ENCODE assay signal across 7 mouse cellular contexts in genomic region chr19:6940396-6941351, GRCm38 (mm10). TPM values are rescaled to one million over a fixed set of nuclear protein-coding genes. Genes with fewer than 3 reads are reported as not detected.
A peak's percentile ranks its signal among the peaks of the same experiment; 100 is the strongest.
DNase-seq lines count a peak whose midpoint lies in the region; ATAC-seq and TF ChIP-seq lines count a peak whose summit lies in the region.

No protein-coding gene starts in this region.

- H3K27me3 ChIP-seq in testis, adult 2 months (ENCODE audit: control insufficient read depth, insufficient read depth, low read length): no peaks in the 10 kb centered on the region
- peaks cover 7% of the 10 kb centered on the region for H3K27me3 ChIP-seq in embryonic facial prominence, embryonic 12.5 days
- peaks cover 7% of the 10 kb centered on the region for H3K27me3 ChIP-seq in intestine, embryonic 14.5 days (replicated peaks; ENCODE audit: control insufficient read depth, insufficient read depth, low read length)
- H3K27me3 ChIP-seq in midbrain, postnatal 0 days (ENCODE audit: insufficient read depth, low read length): peaks cover 3% of the 10 kb centered on the region; the same call in 1 of the 2 replicates

- peaks cover 18% of the 10 kb centered on the region for H3K4me1 ChIP-seq in testis, adult 2 months (ENCODE audit: control insufficient read depth, insufficient read depth, low read length)
- peaks cover 16% of the 10 kb centered on the region for H3K4me1 ChIP-seq in embryonic facial prominence, embryonic 12.5 days
- H3K4me1 ChIP-seq in intestine, embryonic 14.5 days (replicated peaks; ENCODE audit: control insufficient read depth, insufficient read depth, low read length): peaks cover 12% of the 10 kb centered on the region
- H3K4me1 ChIP-seq in midbrain, postnatal 0 days (ENCODE audit: insufficient read depth, low read length): peaks cover 19% of the 10 kb centered on the region

- peak overlapping the region; percentile 95 for H3K4me2 ChIP-seq in embryonic facial prominence, embryonic 12.5 days (replicated peaks)
- peak overlapping the region; percentile 99 for H3K4me2 ChIP-seq in intestine, embryonic 14.5 days (ENCODE audit: low read length)
- peak overlapping the region; percentile 100 for H3K4me2 ChIP-seq in midbrain, postnatal 0 days (ENCODE audit: low read depth, low read length, poor library complexity, severe bottlenecking)

- peak overlapping the region; percentile 94 for H3K4me3 ChIP-seq in testis, adult 2 months (ENCODE audit: control insufficient read depth, low read depth, low read length)
- H3K4me3 ChIP-seq in embryonic facial prominence, embryonic 12.5 days: peak overlapping the region; percentile 69
- peak overlapping the region; percentile 77 for H3K4me3 ChIP-seq in intestine, embryonic 14.5 days (ENCODE audit: low read depth, low read length)
- peak overlapping the region; percentile 92 for H3K4me3 ChIP-seq in midbrain, postnatal 0 days (ENCODE audit: low read depth, low read length)

- no peak for TF ChIP-seq POLR2A in testis, adult 2 months (IDR thresholded peaks at IDR 0.05; ENCODE audit: control insufficient read depth, low read depth, low read length)

- no peaks in the 10 kb centered on the region for H3K36me3 ChIP-seq in testis, adult 2 months (ENCODE audit: control insufficient read depth, insufficient read depth, low read length)
- H3K36me3 ChIP-seq in embryonic facial prominence, embryonic 12.5 days: peaks cover 2% of the 10 kb centered on the region; the same call in 1 of the 2 replicates
- H3K36me3 ChIP-seq in intestine, embryonic 14.5 days (ENCODE audit: control insufficient read depth, insufficient read depth, low read length): peaks cover 3% of the 10 kb centered on the region; the same call in 1 of the 2 replicates
- peaks cover 8% of the 10 kb centered on the region for H3K36me3 ChIP-seq in midbrain, postnatal 0 days (ENCODE audit: insufficient read depth, low read length)

- H3K27ac ChIP-seq in testis, adult 2 months (ENCODE audit: control insufficient read depth, insufficient read depth, low read depth, low read length): peak overlapping the region; percentile 90
- no peak overlapping the region for H3K27ac ChIP-seq in embryonic facial prominence, embryonic 12.5 days
- no peak overlapping the region for H3K27ac ChIP-seq in intestine, embryonic 14.5 days (ENCODE audit: low read depth)
- H3K27ac ChIP-seq in midbrain, postnatal 0 days (ENCODE audit: low read depth, low read length): peak overlapping the region; percentile 95

- ATAC-seq in embryonic facial prominence, embryonic 12.5 days (ENCODE audit: insufficient number of reproducible peaks, insufficient read depth, low FRiP score, low TSS enrichment): no peak; the same call in 1 of the 2 replicates
- no peak for ATAC-seq in intestine, embryonic 14.5 days (replicated peaks; ENCODE audit: low FRiP score, low TSS enrichment, low read depth)
- ATAC-seq in midbrain, postnatal 0 days (ENCODE audit: low FRiP score): peak; percentile 12; the same call in 1 of the 2 replicates
- no peak for ATAC-seq in activated CD4-positive, CD25-positive, alpha-beta regulatory T cell, adult 4 months

- TF ChIP-seq CTCF in testis, adult 2 months (IDR thresholded peaks at IDR 0.05; ENCODE audit: control insufficient read depth, insufficient read depth, insufficient replicate concordance, low read depth, low read length): no peak
- TF ChIP-seq CTCF in midbrain, postnatal 0 days (IDR thresholded peaks at IDR 0.05): no peak

- WGBS in embryonic facial prominence, embryonic 12.5 days: 22% methylated on average over 27 of the region's 29 CpGs
- 22% methylated on average over 26 of the region's 29 CpGs for WGBS in intestine, embryonic 14.5 days
- WGBS in midbrain, postnatal 0 days: 27% methylated on average over 20 of the region's 29 CpGs

- H3K9me3 ChIP-seq in embryonic facial prominence, embryonic 12.5 days: no peaks in the 10 kb centered on the region
- H3K9me3 ChIP-seq in intestine, embryonic 14.5 days (ENCODE audit: control insufficient read depth, low read length): no peaks in the 10 kb centered on the region
- H3K9me3 ChIP-seq in midbrain, postnatal 0 days (ENCODE audit: low read length): no peaks in the 10 kb centered on the region

- peak overlapping the region; percentile 88 for H3K9ac ChIP-seq in embryonic facial prominence, embryonic 12.5 days
- H3K9ac ChIP-seq in intestine, embryonic 14.5 days (ENCODE audit: low read length): peak overlapping the region; percentile 71
- H3K9ac ChIP-seq in midbrain, postnatal 0 days (replicated peaks; ENCODE audit: low read length, poor library complexity, severe bottlenecking): peak overlapping the region; percentile 89

- DNase-seq in testis, postnatal 14 days (ENCODE audit: low spot score): no peak
- DNase-seq in intestine, embryonic 14.5 days (ENCODE audit: low spot score): no peak
- no peak for DNase-seq in midbrain, postnatal 0 days (ENCODE audit: low spot score)
- DNase-seq in adrenal gland, postnatal 25 days: no peak

RNA-seq across cellular contexts. Expression of gene Bad, which starts 1.0 kb away (rescaled TPM):
- polyA plus RNA-seq in testis, adult 2 months (2012; rRNA removed): 78.8 and 91.6 TPM in 2 replicates
- polyA plus RNA-seq in embryonic facial prominence, embryonic 12.5 days (2016; fragmentation: Nextera tagmentation; extraction: Ambion mirVana): 75.0 and 77.6 TPM in 2 replicates
- 58.1 and 63.5 TPM in 2 replicates for polyA plus RNA-seq in intestine, embryonic 14.5 days (2014; fragmentation: Nextera tagmentation; extraction: Ambion mirVana)
- total RNA-seq in midbrain, postnatal 0 days (2014; rRNA removed): 50.3 and 55.9 TPM in 2 replicates
- polyA plus RNA-seq in midbrain, postnatal 0 days (2015; fragmentation: Nextera tagmentation; extraction: Ambion mirVana): 91.6 and 104 TPM in 2 replicates
- 44.1 and 53.7 TPM in 2 replicates for total RNA-seq in adrenal gland, postnatal 25 days (2021)
- 10 to 100 TPM; 42.6 to 60.5 TPM for polyA plus RNA-seq in activated CD4-positive, CD25-positive, alpha-beta regulatory T cell, adult 4 months (2017; shearing (Covaris generic))

RNA-seq across cellular contexts. Expression of gene Gpr137, which starts 1.6 kb away (rescaled TPM):
- polyA plus RNA-seq in testis, adult 2 months (2012; rRNA removed): 205 and 212 TPM in 2 replicates
- 28.4 and 32.7 TPM in 2 replicates for polyA plus RNA-seq in embryonic facial prominence, embryonic 12.5 days (2016; fragmentation: Nextera tagmentation; extraction: Ambion mirVana)
- 20.2 and 21.8 TPM in 2 replicates for polyA plus RNA-seq in intestine, embryonic 14.5 days (2014; fragmentation: Nextera tagmentation; extraction: Ambion mirVana)
- total RNA-seq in midbrain, postnatal 0 days (2014; rRNA removed): 88.5 and 101 TPM in 2 replicates
- polyA plus RNA-seq in midbrain, postnatal 0 days (2015; fragmentation: Nextera tagmentation; extraction: Ambion mirVana): 77.6 and 78.8 TPM in 2 replicates
- 48.7 and 54.8 TPM in 2 replicates for total RNA-seq in adrenal gland, postnatal 25 days (2021)
- 10 to 100 TPM in 1 of 2 experiments, 1 to 10 TPM in 1; 9.8 to 11.5 TPM for polyA plus RNA-seq in activated CD4-positive, CD25-positive, alpha-beta regulatory T cell, adult 4 months (2017; shearing (Covaris generic))

RNA-seq across cellular contexts. Expression of gene Kcnk4, which starts 6.4 kb away (rescaled TPM):
- 1.3 and 1.5 TPM in 2 replicates for polyA plus RNA-seq in testis, adult 2 months (2012; rRNA removed)
- polyA plus RNA-seq in embryonic facial prominence, embryonic 12.5 days (2016; fragmentation: Nextera tagmentation; extraction: Ambion mirVana): 0.62 and 0.65 TPM in 2 replicates
- polyA plus RNA-seq in intestine, embryonic 14.5 days (2014; fragmentation: Nextera tagmentation; extraction: Ambion mirVana): 0.22 TPM in 1 of 2 replicates, not detected in the other
- 7.9 and 13.6 TPM in 2 replicates for total RNA-seq in midbrain, postnatal 0 days (2014; rRNA removed)
- 17.8 and 18.0 TPM in 2 replicates for polyA plus RNA-seq in midbrain, postnatal 0 days (2015; fragmentation: Nextera tagmentation; extraction: Ambion mirVana)
- total RNA-seq in adrenal gland, postnatal 25 days (2021): 0.12 TPM in 1 of 2 replicates, not detected in the other
- polyA plus RNA-seq in activated CD4-positive, CD25-positive, alpha-beta regulatory T cell, adult 4 months (2017; shearing (Covaris generic)): not detected

RNA-seq across cellular contexts. Expression of gene Catsperz, which starts 15.5 kb away (rescaled TPM):
- 1,294 and 1,426 TPM in 2 replicates for polyA plus RNA-seq in testis, adult 2 months (2012; rRNA removed)
- 1.2 and 1.7 TPM in 2 replicates for polyA plus RNA-seq in embryonic facial prominence, embryonic 12.5 days (2016; fragmentation: Nextera tagmentation; extraction: Ambion mirVana)
- 0.70 and 1.4 TPM in 2 replicates for polyA plus RNA-seq in intestine, embryonic 14.5 days (2014; fragmentation: Nextera tagmentation; extraction: Ambion mirVana)
- 0.52 and 1.1 TPM in 2 replicates for total RNA-seq in midbrain, postnatal 0 days (2014; rRNA removed)
- polyA plus RNA-seq in midbrain, postnatal 0 days (2015; fragmentation: Nextera tagmentation; extraction: Ambion mirVana): 2.1 and 3.0 TPM in 2 replicates
- not detected in 2 replicates for total RNA-seq in adrenal gland, postnatal 25 days (2021)
- polyA plus RNA-seq in activated CD4-positive, CD25-positive, alpha-beta regulatory T cell, adult 4 months (2017; shearing (Covaris generic)): not detected

RNA-seq across cellular contexts. Expression of gene Esrra, which starts 19.1 kb away (rescaled TPM):
- 13.3 and 16.6 TPM in 2 replicates for polyA plus RNA-seq in testis, adult 2 months (2012; rRNA removed)
- polyA plus RNA-seq in embryonic facial prominence, embryonic 12.5 days (2016; fragmentation: Nextera tagmentation; extraction: Ambion mirVana): 9.5 and 10.9 TPM in 2 replicates
- polyA plus RNA-seq in intestine, embryonic 14.5 days (2014; fragmentation: Nextera tagmentation; extraction: Ambion mirVana): 7.5 and 9.9 TPM in 2 replicates
- total RNA-seq in midbrain, postnatal 0 days (2014; rRNA removed): 31.6 and 40.7 TPM in 2 replicates
- polyA plus RNA-seq in midbrain, postnatal 0 days (2015; fragmentation: Nextera tagmentation; extraction: Ambion mirVana): 7.2 and 7.3 TPM in 2 replicates
- total RNA-seq in adrenal gland, postnatal 25 days (2021): 44.2 and 44.6 TPM in 2 replicates
- polyA plus RNA-seq in activated CD4-positive, CD25-positive, alpha-beta regulatory T cell, adult 4 months (2017; shearing (Covaris generic)): 1 to 10 TPM; 3.1 to 3.8 TPM

Comparison
In these comparisons a context has a peak if more than half of its experiments do, and no peak if none do; other contexts are left out.
1. H3K27ac ChIP-seq: peak in testis, adult 2 months (single experiment) and midbrain, postnatal 0 days (single experiment); none in embryonic facial prominence, embryonic 12.5 days (single experiment) and intestine, embryonic 14.5 days (single experiment).
2. Peak in every context shown above with its lines, with median percentiles within 50 percentile points of each other: H3K4me3 ChIP-seq, H3K4me2 ChIP-seq and H3K9ac ChIP-seq.